Mouse (Mus musculus): Measurements from ENCODE around the gene Prlr. TPM values are rescaled to one million over a fixed set of nuclear protein-coding genes. Genes with fewer than 3 reads are reported as not detected.

The Prlr gene
- total and polyA plus RNA-seq, 3 experiments = 0.16 TPM; not detected in 2

DNA sequence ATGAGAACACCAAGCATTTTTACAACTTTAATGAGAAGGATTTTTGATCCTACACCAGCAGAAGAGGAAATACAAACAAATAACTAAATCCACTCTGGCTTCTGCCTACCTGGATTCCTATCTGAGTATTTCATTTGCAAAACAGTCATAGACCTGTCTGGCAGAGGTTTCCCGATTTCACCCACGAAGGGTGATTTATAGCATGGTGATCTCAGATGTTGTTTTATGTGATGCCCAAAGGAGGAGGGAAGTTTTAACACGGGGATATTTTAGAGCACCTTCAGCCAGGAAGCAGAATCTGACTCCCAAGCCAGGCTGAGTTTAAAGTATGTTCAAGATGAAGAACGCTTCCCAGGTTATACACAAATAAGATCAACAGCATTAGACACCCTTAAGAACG is 134.8 kb downstream of the Prlr start:
- H3K4me1 ChIP-seq (ENCODE audit: insufficient read depth, low read depth, low read length) = no peaks in the 10 kb centered on the region
- no peak for ATAC-seq (ENCODE audit: extremely low read depth, insufficient number of reproducible peaks, low FRiP score, poor library complexity, severe bottlenecking)
- no peak for DNase-seq (ENCODE audit: low spot score)
- no peak overlapping the region for H3K4me3 ChIP-seq (ENCODE audit: low read depth, low read length)
- H3K36me3 ChIP-seq (replicated peaks) = no peaks in the 10 kb centered on the region
- TF ChIP-seq CTCF (IDR thresholded peaks at IDR 0.05; ENCODE audit: low read depth, low read length) = no peak
- TF ChIP-seq GATA1 (IDR thresholded peaks at IDR 0.05; ENCODE audit: borderline replicate concordance, low read length) = no peak
- no peak for TF ChIP-seq GATA2 (IDR thresholded peaks at IDR 0.05; ENCODE audit: borderline replicate concordance, low read depth, low read length)
- no peak for TF ChIP-seq TAL1 (conservative IDR thresholded peaks at IDR 0.05; ENCODE audit: low read depth, low read length)
- no peak for TF ChIP-seq POLR2AphosphoS5 (IDR thresholded peaks at IDR 0.05; ENCODE audit: insufficient replicate concordance, low read depth, low read length)
- H3K27me3 ChIP-seq (ENCODE audit: insufficient read depth, low read length) = no peaks in the 10 kb centered on the region
- H3K9me3 ChIP-seq (replicated peaks) = no peaks in the 10 kb centered on the region

DNA sequence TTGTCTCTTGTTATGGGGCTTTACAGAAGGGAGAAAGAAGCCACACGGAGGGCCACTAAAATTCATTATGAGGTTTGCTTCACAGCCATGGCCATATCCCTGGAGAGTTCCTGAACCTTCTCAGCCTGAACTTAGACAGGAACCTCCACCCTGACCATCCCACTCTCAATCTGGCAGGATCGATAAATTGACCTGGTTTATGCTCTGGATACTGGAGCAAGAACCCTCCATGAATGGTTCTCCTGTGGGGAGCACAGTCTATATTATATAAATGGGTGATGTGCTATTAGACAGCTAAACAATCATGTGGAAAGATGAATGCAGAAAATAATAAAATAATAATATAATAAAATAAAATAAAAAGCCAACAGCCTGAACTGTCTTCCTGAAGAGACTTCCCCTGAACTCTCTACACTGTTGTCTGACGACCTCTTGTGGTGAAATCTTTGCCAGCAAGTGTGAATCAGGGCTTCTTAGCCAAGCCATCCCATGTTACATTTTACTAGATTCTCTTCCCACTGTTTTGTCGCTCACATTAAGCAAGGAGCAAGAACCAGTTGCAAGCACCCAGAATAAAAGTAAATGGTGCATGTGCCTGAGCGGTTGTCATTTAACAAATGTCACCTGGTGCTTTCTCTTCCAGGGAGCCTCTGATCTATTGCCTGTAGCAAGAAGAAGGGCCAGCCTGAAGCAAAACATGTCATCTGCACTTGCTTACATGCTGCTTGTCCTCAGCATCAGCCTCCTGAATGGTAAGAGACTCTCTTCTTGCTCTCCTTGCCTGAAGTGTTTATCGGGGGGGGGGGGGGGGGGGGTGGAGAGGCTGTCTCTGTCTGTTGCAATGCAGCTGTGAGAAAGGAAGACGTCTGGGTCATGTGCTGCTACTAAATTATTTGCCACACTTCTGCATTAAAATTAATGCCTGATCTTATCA is 136.8 kb downstream of the Prlr start:
- ATAC-seq (ENCODE audit: extremely low read depth, insufficient number of reproducible peaks, low FRiP score, poor library complexity, severe bottlenecking) = no peak
- Histone ChIP-seq H3K9me3 (replicated peaks) (no peaks in the 10 kb centered on the region), H3K4me1 (ENCODE audit: insufficient read depth, low read depth, low read length) (no peaks in the 10 kb centered on the region), H3K27me3 (ENCODE audit: insufficient read depth, low read length) (no peaks in the 10 kb centered on the region), H3K36me3 (replicated peaks) (no peaks in the 10 kb centered on the region), H3K4me3 (ENCODE audit: low read depth, low read length) (no peak overlapping the region)
- TF ChIP-seq TAL1 (conservative IDR thresholded peaks at IDR 0.05; ENCODE audit: low read depth, low read length) (no peak), POLR2AphosphoS5 (IDR thresholded peaks at IDR 0.05; ENCODE audit: insufficient replicate concordance, low read depth, low read length) (no peak), GATA1 (IDR thresholded peaks at IDR 0.05; ENCODE audit: borderline replicate concordance, low read length) (no peak), GATA2 (IDR thresholded peaks at IDR 0.05; ENCODE audit: borderline replicate concordance, low read depth, low read length) (no peak), CTCF (IDR thresholded peaks at IDR 0.05; ENCODE audit: low read depth, low read length) (no peak)
- no peak for DNase-seq (ENCODE audit: low spot score)

DNA sequence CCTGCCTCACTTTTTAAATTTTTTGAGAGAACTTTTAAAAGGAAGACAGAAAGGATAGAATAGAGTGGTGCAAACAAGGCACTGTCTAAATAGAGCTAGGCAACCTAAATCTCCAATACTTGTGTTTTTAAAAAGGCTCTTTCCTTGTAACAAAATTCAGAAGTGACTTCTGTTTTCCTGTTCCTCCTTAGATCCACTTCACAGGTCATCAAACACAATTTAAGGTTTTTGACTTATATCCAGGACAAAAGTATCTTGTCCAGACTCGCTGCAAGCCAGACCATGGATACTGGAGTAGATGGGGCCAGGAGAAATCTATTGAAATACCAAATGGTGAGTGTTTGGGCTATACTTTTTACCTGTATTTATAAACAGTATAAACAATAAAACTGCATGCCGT is 148.0 kb downstream of the Prlr start, which contains the start of gene Gm21973:
Gene Gm21973, plus strand, starts transcription at position 301 of the 400 bp plus-strand sequence.
- Histone ChIP-seq H3K9me3 (replicated peaks) (no peaks in the 10 kb centered on the region), H3K27me3 (ENCODE audit: insufficient read depth, low read length) (no peaks in the 10 kb centered on the region), H3K4me3 (ENCODE audit: low read depth, low read length) (no peak within 1 kb of the TSS), H3K4me1 (ENCODE audit: insufficient read depth, low read depth, low read length) (no peaks in the 10 kb centered on the region), H3K36me3 (replicated peaks) (no peaks in the 10 kb centered on the region)
- no peak for ATAC-seq (ENCODE audit: extremely low read depth, insufficient number of reproducible peaks, low FRiP score, poor library complexity, severe bottlenecking)
- DNase-seq (ENCODE audit: low spot score) = no peak
- no peak for TF ChIP-seq GATA1 (IDR thresholded peaks at IDR 0.05; ENCODE audit: borderline replicate concordance, low read length)
- TF ChIP-seq POLR2AphosphoS5 (IDR thresholded peaks at IDR 0.05; ENCODE audit: insufficient replicate concordance, low read depth, low read length) = no peak
- no peak for TF ChIP-seq CTCF (IDR thresholded peaks at IDR 0.05; ENCODE audit: low read depth, low read length)
- no peak for TF ChIP-seq TAL1 (conservative IDR thresholded peaks at IDR 0.05; ENCODE audit: low read depth, low read length)
- no peak for TF ChIP-seq GATA2 (IDR thresholded peaks at IDR 0.05; ENCODE audit: borderline replicate concordance, low read depth, low read length)

DNA sequence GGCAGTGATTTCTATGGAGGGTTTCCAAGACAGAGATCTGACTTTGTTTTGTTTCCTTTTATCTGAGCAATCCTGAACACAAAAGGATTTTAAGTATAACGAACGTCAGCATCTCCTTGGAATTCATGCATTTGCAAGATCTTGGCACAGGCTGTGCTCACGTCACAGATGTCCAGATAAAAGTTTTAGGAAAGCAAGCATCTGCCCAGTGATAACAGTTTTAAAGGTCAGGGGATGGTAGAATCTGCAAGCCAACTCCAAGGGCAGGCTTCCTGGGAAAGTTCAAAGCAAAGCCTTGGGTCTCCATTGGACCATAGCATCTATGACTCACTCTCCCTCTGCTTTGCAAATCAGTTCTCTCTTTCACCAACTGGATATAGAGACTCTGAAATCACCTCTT is 153.6 kb downstream of the Prlr start:
- Histone ChIP-seq H3K36me3 (replicated peaks) (no peaks in the 10 kb centered on the region), H3K9me3 (replicated peaks) (no peaks in the 10 kb centered on the region), H3K4me1 (ENCODE audit: insufficient read depth, low read depth, low read length) (no peaks in the 10 kb centered on the region), H3K27me3 (ENCODE audit: insufficient read depth, low read length) (no peaks in the 10 kb centered on the region), H3K4me3 (ENCODE audit: low read depth, low read length) (no peak overlapping the region)
- DNase-seq (ENCODE audit: low spot score) (no peak), ATAC-seq (ENCODE audit: extremely low read depth, insufficient number of reproducible peaks, low FRiP score, poor library complexity, severe bottlenecking) (no peak)
- TF ChIP-seq GATA2 (IDR thresholded peaks at IDR 0.05; ENCODE audit: borderline replicate concordance, low read depth, low read length) (no peak), POLR2AphosphoS5 (IDR thresholded peaks at IDR 0.05; ENCODE audit: insufficient replicate concordance, low read depth, low read length) (no peak), TAL1 (conservative IDR thresholded peaks at IDR 0.05; ENCODE audit: low read depth, low read length) (no peak), GATA1 (IDR thresholded peaks at IDR 0.05; ENCODE audit: borderline replicate concordance, low read length) (no peak), CTCF (IDR thresholded peaks at IDR 0.05; ENCODE audit: low read depth, low read length) (no peak)

DNA sequence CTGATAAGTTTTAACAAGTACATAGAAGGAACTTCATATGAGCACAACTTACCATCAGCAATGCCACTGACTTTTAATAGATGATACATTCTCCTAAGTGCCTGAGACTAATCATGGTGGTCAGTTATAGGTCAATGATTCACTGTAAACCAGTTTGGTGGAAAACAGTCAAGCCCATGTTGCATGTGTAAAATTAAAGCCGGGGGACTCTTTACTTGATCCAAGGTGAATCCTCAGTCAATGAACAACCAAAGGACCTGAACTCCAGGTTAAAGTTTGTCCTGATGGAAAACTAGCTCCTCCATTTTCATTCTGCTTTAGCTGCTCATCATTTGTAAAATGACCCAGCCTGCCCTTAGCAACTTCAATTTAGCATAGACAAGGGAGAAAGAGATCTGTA is 155.5 kb downstream of the Prlr start:
- Histone ChIP-seq H3K36me3 (replicated peaks) (no peaks in the 10 kb centered on the region), H3K4me1 (ENCODE audit: insufficient read depth, low read depth, low read length) (no peaks in the 10 kb centered on the region), H3K9me3 (replicated peaks) (no peaks in the 10 kb centered on the region), H3K4me3 (ENCODE audit: low read depth, low read length) (no peak overlapping the region), H3K27me3 (ENCODE audit: insufficient read depth, low read length) (no peaks in the 10 kb centered on the region)
- DNase-seq (ENCODE audit: low spot score) (no peak), ATAC-seq (ENCODE audit: extremely low read depth, insufficient number of reproducible peaks, low FRiP score, poor library complexity, severe bottlenecking) (no peak)
- TF ChIP-seq GATA2 (IDR thresholded peaks at IDR 0.05; ENCODE audit: borderline replicate concordance, low read depth, low read length) (no peak), GATA1 (IDR thresholded peaks at IDR 0.05; ENCODE audit: borderline replicate concordance, low read length) (no peak), CTCF (IDR thresholded peaks at IDR 0.05; ENCODE audit: low read depth, low read length) (no peak), TAL1 (conservative IDR thresholded peaks at IDR 0.05; ENCODE audit: low read depth, low read length) (no peak), POLR2AphosphoS5 (IDR thresholded peaks at IDR 0.05; ENCODE audit: insufficient replicate concordance, low read depth, low read length) (no peak)

DNA sequence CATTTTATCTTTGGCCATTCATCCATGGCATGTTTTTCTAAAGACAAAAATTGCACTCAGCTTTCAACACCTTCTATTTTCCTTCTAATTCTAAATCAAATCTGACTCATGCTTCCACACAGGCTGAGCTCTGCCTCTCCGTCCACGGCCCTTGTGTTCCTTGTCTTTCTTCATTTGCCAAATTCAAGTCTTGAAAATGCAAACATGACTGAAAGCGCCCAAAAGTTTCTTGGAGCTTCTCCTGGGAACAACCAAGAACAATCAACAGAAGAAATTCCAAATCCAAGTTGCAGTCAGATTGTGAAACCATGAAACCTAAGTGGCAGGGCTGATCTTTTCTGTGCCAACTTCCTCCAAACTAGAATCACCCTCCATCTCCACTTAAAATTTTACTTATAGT is 161.6 kb downstream of the Prlr start:
- Histone ChIP-seq H3K9me3 (replicated peaks) (no peaks in the 10 kb centered on the region), H3K4me1 (ENCODE audit: insufficient read depth, low read depth, low read length) (no peaks in the 10 kb centered on the region), H3K27me3 (ENCODE audit: insufficient read depth, low read length) (no peaks in the 10 kb centered on the region), H3K4me3 (ENCODE audit: low read depth, low read length) (no peak overlapping the region), H3K36me3 (replicated peaks) (no peaks in the 10 kb centered on the region)
- TF ChIP-seq POLR2AphosphoS5 (IDR thresholded peaks at IDR 0.05; ENCODE audit: insufficient replicate concordance, low read depth, low read length) = no peak
- no peak for TF ChIP-seq GATA1 (IDR thresholded peaks at IDR 0.05; ENCODE audit: borderline replicate concordance, low read length)
- TF ChIP-seq GATA2 (IDR thresholded peaks at IDR 0.05; ENCODE audit: borderline replicate concordance, low read depth, low read length) = no peak
- TF ChIP-seq TAL1 (conservative IDR thresholded peaks at IDR 0.05; ENCODE audit: low read depth, low read length) = no peak
- no peak for TF ChIP-seq CTCF (IDR thresholded peaks at IDR 0.05; ENCODE audit: low read depth, low read length)
- DNase-seq (ENCODE audit: low spot score) = no peak
- ATAC-seq (ENCODE audit: extremely low read depth, insufficient number of reproducible peaks, low FRiP score, poor library complexity, severe bottlenecking) = no peak

All from G1E (cell line).